Mouse (Mus musculus) midbrain, embryonic 12.5 days (tissue): ENCODE data around the gene Irf3. TPM values are rescaled to one million over a fixed set of nuclear protein-coding genes. Genes with fewer than 3 reads are reported as not detected.
A peak's percentile ranks its signal among the peaks of the same experiment; 100 is the strongest.

Source experiments
- ATAC-seq: fragments of 200-750 bp; cut with Nextera tagmentation; 2 replicates; pipeline ENCODE4 v1.8.0; 2017; ENCODE audit warnings: low read depth, moderate TSS enrichment, moderate library complexity; ENCODE audit not compliant: low FRiP score
- H3K27ac ChIP-seq: fragments of 300-500 bp; sonication (generic); replicated peaks from 2 replicates; pipeline ENCODE4 v1.5.1; 2016; ENCODE audit warnings: mild to moderate bottlenecking
- H3K27me3 ChIP-seq: fragments of 300-500 bp; sonication (generic); 2 replicates; pipeline ENCODE4 v1.6.1; 2016; ENCODE audit warnings: mild to moderate bottlenecking
- H3K36me3 ChIP-seq: fragments of 300-500 bp; sonication (generic); 2 replicates; pipeline ENCODE4 v1.6.1; 2016
- H3K4me1 ChIP-seq: fragments of 300-500 bp; sonication (generic); 2 replicates; pipeline ENCODE4 v1.6.1; 2016
- H3K4me2 ChIP-seq: fragments of 300-500 bp; sonication (generic); replicated peaks from 2 replicates; pipeline ENCODE4 v1.6.1; 2016; ENCODE audit warnings: mild to moderate bottlenecking, moderate library complexity
- H3K4me3 ChIP-seq: fragments of 300-500 bp; sonication (generic); 2 replicates; pipeline ENCODE4 v1.5.1; 2016; ENCODE audit warnings: mild to moderate bottlenecking
- H3K9ac ChIP-seq: fragments of 300-500 bp; sonication (generic); replicated peaks from 2 replicates; pipeline ENCODE4 v1.6.1; 2016; ENCODE audit warnings: mild to moderate bottlenecking, moderate library complexity
- H3K9me3 ChIP-seq: fragments of 300-500 bp; sonication (generic); 2 replicates; pipeline ENCODE4 v1.6.1; 2016; ENCODE audit warnings: mild to moderate bottlenecking
- WGBS: fragments of 180-500 bp; shearing (Covaris S2); methylation state at CpG from one replicate; pipeline ENCODE4 v1.1.7; 2016; 5-methylcytosine and 5-hydroxymethylcytosine counted together
- polyA plus RNA-seq: library from polyadenylated mRNA; unstranded; fragments of >200 nt; fragmentation: Nextera tagmentation; extraction: Ambion mirVana; gene quantifications from 2 replicates; pipeline ENCODE4 v1.2.1, GENCODE M21; 2016

Gene Irf3
- polyA plus RNA-seq, 1 experiment from 2014 or later = 70.6 TPM

DNA sequence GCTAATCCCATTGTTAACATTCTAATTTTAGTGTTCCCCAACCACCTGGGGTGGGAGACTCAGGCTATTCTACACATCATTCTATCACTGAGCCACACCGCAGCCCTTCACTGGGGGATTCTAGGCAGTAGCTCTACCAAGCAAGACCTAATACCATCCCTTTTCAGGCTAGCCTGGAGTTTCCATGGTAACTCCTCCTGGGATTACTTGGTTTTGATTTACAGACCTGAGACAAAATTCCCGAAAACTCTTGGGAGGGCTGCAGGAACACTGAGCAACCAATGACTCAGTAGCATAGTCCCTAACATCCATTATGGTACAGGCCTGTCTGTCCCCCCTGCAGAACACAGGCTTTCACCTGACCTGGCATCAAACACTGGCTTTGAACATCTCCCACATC, 28.8 kb downstream of the Irf3 start:
- no peak; the same call in 1 of the 2 replicates for ATAC-seq
- Histone ChIP-seq H3K4me2 (no peak overlapping the region), H3K27ac (peak overlapping the region; percentile 42), H3K9ac (no peak overlapping the region), H3K4me3 (no peak overlapping the region), H3K27me3 (no peaks in the 10 kb centered on the region), H3K36me3 (peaks cover 48% of the 10 kb centered on the region), H3K9me3 (no peaks in the 10 kb centered on the region), H3K4me1 (peaks cover 8% of the 10 kb centered on the region; the same call in 1 of the 2 replicates)
- 38% methylated on average over 2 of the region's 2 CpGs for WGBS

DNA sequence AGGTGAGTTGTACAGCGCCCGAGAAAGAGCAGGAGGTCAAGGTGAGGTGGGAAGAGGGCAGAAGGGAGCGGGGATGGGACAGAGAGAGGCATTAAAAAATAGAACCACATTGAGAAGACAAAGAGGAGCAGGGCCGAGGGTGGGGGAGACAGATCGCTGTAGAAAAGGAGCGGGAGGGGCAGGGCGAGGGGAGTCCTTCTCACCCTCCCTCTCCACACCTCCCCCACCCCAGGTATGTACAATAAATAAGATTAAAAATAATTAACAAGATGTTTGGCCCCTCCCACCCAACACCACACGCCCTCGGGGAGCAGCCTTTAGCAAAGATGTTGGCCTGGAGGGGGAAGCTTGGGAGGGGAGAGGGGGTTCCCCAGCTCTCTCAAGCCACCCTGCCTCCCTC, 30.3 kb downstream of the Irf3 start:
- WGBS = 90% methylated on average over 9 of the region's 9 CpGs
- Histone ChIP-seq H3K36me3 (peaks cover 63% of the 10 kb centered on the region), H3K27ac (no peak overlapping the region)

DNA sequence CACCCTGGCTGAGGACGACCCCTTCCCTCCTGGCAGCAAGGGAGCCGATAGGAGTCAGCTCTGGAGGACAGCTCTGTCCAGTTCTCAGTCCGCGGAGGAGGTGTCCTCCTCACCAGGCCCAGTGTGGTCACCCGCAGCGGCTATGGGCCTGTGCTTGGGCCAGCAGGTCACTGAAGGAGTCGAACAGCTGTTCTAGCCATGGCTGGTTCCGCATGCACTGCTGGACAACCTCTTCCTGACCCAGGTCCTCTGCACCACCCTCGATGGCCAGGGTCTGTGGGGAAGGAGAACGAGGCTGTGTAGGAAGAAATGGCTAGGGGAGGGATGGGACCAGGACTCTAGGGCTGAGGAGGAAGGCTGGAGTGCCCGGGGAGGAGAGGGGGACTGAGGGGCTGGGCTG, 30.9 kb downstream of the Irf3 start:
- no peaks in the 10 kb centered on the region for H3K27me3 ChIP-seq
- H3K4me1 ChIP-seq = peaks cover 8% of the 10 kb centered on the region; the same call in 1 of the 2 replicates
- H3K9ac ChIP-seq = no peak overlapping the region
- ATAC-seq = no peak
- no peak overlapping the region for H3K27ac ChIP-seq
- peaks cover 68% of the 10 kb centered on the region for H3K36me3 ChIP-seq
- H3K4me3 ChIP-seq = no peak overlapping the region
- H3K4me2 ChIP-seq = no peak overlapping the region
- 93% methylated on average over 11 of the region's 11 CpGs for WGBS
- H3K9me3 ChIP-seq = no peaks in the 10 kb centered on the region

More for the DNA sequence above, 30.3 kb downstream of the Irf3 start:
- Histone ChIP-seq H3K4me1 (peaks cover 8% of the 10 kb centered on the region; the same call in 1 of the 2 replicates), H3K9ac (no peak overlapping the region), H3K4me2 (no peak overlapping the region), H3K4me3 (no peak overlapping the region), H3K27me3 (no peaks in the 10 kb centered on the region), H3K9me3 (no peaks in the 10 kb centered on the region)
- ATAC-seq = no peak

DNA sequence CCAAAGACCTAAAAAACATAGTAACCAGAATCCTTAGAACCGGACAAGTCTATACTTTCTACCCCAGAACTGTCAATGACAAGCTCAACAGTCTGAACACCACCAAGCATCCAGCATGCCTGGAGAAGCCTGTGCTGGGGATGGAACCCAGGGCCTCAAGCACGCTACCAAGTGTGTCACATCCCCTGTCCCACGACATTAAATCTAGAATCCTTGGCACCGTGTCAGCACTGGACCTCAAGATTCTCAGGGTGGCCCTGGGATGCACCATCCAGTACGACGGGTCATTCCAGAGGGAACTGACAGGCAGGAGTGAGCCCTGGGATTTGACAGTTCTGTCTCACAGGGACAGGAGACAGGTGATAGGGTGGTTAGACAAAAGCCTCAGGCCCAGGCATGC, 32.5 kb downstream of the Irf3 start:
- no peak for ATAC-seq
- peaks cover 84% of the 10 kb centered on the region for H3K36me3 ChIP-seq
- 93% methylated on average over 6 of the region's 6 CpGs for WGBS

DNA sequence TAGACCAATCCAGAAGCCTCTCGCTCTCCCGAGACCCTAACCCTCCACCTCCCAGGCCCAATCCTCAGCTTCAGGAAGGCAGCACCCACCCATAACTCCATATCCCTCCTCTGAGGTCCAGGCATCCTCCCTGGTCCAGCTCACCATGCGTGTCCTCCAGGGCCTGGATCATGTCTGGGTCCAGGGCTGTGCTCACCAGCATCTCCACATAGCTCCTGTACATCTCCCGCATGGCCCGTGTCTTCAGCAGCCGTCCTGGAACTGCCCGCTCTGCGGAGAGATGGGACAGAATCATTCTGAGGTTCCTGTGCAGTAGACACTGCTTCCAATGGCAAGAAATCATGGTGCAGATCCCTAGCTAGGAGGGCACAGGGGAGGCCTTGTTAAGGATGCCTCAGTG, 33.4 kb downstream of the Irf3 start:
- WGBS = 97% methylated on average over 8 of the region's 8 CpGs
- no peak for ATAC-seq
- H3K27ac ChIP-seq = no peak overlapping the region
- H3K9ac ChIP-seq = no peak overlapping the region
- no peaks in the 10 kb centered on the region for H3K27me3 ChIP-seq
- no peak overlapping the region for H3K4me3 ChIP-seq
- H3K4me2 ChIP-seq = no peak overlapping the region
- peaks cover 93% of the 10 kb centered on the region for H3K36me3 ChIP-seq
- H3K9me3 ChIP-seq = no peaks in the 10 kb centered on the region
- H3K4me1 ChIP-seq = peaks cover 8% of the 10 kb centered on the region; the same call in 1 of the 2 replicates

More for the DNA sequence above, 32.5 kb downstream of the Irf3 start:
- Histone ChIP-seq H3K27me3 (no peaks in the 10 kb centered on the region), H3K4me1 (peaks cover 8% of the 10 kb centered on the region; the same call in 1 of the 2 replicates), H3K4me2 (no peak overlapping the region), H3K4me3 (no peak overlapping the region), H3K27ac (no peak overlapping the region), H3K9me3 (no peaks in the 10 kb centered on the region), H3K9ac (no peak overlapping the region)

DNA sequence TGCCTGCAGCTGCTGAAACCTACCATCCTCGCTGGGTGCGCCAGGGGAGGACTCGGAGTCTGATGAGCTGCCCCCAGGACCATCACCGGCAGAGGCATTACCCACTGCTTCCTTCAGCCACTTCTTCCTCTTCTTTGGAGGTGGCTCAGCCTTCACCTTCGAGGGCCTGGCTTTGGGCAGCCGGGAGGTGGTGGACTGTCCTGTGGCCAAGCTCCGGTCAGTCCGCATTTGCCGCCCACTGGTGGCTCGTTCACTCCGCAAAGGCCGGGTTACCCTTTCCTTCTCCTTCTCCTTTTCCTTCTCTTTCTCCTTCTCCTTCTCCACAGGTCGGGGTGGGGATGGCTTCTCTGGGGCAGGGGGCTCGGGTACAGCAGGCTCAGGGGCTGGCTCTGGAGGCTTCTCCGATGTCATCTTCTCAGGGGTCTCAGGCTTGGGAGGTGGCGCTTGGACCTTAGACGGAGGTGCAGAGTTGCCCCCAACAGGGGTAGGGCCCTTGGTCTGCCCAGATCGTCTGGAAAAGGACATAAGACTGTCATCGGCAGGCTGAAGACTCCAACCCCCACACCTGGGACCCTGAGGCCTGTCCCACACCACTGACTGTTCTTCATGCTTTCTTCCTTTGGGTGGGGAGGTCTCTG, 36.4 kb downstream of the Irf3 start:
- Histone ChIP-seq H3K4me1 (no peaks in the 10 kb centered on the region), H3K9me3 (no peaks in the 10 kb centered on the region), H3K27me3 (no peaks in the 10 kb centered on the region), H3K27ac (no peak overlapping the region), H3K4me2 (no peak overlapping the region), H3K9ac (no peak overlapping the region), H3K36me3 (peaks cover 97% of the 10 kb centered on the region), H3K4me3 (no peak overlapping the region)
- ATAC-seq = no peak
- whole genome bisulfite sequencing = 97% methylated on average over 19 of the region's 19 CpGs

DNA sequence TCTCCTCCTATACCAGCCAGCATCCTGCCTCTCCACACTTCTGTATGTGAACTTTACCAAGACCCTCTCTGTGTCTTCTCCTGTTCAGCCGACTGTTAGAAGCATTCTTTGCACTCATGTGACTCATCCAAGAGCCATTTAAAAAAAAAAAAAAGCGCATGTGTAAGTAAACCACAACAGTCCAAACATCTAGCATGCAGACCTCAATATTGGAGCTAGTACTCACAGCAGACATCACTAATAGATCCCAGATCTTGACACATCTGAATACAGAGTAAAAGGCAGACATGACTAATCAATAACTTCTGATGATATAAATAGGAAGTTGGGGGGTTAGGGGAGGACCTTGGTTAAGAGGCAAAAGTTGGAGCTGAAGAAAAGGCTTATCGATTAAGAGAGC, 38.2 kb downstream of the Irf3 start:
- H3K36me3 ChIP-seq = peaks cover 97% of the 10 kb centered on the region
- no peak for ATAC-seq
- no peak overlapping the region for H3K27ac ChIP-seq
- H3K4me1 ChIP-seq = no peaks in the 10 kb centered on the region
- WGBS = 95% methylated on average over 3 of the region's 3 CpGs
- H3K4me3 ChIP-seq = no peak overlapping the region
- H3K4me2 ChIP-seq = no peak overlapping the region
- no peaks in the 10 kb centered on the region for H3K27me3 ChIP-seq
- H3K9me3 ChIP-seq = no peaks in the 10 kb centered on the region
- H3K9ac ChIP-seq = no peak overlapping the region

DNA sequence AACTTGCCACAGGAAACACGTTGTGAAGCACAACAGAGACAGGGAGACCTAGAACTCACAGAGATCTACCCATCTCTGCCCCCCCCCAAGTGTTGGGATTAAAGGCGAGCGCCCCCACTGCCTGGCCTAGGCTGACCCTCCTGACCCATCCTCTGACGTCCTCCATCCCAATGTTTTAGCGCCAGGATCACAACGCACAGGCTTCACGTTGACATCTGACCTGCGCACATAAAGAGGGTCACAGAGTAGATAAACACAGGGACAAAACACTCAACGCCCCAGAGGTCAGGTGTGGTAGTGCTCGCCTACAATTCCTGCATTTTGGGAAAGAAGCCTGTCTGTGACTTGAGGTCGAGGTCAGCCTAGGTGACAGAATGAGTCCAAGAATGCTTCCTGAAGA, 39.3 kb downstream of the Irf3 start:
- Histone ChIP-seq H3K9ac (no peak overlapping the region), H3K9me3 (no peaks in the 10 kb centered on the region), H3K4me1 (no peaks in the 10 kb centered on the region), H3K36me3 (peaks cover 97% of the 10 kb centered on the region), H3K4me3 (no peak overlapping the region), H3K4me2 (no peak overlapping the region), H3K27ac (no peak overlapping the region), H3K27me3 (no peaks in the 10 kb centered on the region)
- 89% methylated on average over 11 of the region's 11 CpGs for WGBS
- no peak for ATAC-seq

DNA sequence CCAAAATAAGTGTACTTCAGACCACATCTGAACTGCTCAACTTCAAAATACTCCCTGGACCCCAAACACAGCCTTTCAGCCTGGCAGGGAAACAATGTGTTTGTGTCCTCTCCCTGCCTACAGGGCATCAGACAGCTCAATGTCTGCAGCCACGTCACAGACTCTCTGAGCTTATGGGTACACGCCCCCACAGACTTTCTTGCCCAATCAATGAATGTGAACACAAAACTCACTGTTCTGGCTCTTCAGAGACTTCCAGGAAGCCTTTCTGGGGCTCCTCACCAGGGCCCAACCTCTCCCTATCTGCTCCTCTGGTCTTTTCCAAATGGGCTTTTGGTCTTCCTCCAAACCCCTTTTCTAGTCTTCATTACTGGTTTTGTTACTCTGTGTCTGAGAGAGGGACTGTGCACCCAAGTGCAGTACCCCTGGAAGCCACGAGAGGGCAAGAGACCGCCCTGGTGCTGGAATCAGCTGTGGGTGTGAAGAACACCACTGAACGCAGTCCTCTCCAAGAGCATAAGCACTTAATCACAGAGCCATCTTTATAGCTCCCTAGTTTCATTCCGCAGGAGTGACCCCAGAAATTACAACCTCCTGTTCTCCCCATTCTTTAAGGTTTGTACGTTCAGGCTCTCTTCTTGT, 40.4 kb downstream of the Irf3 start:
- no peak overlapping the region for H3K4me2 ChIP-seq
- no peak overlapping the region for H3K9ac ChIP-seq
- H3K27me3 ChIP-seq = no peaks in the 10 kb centered on the region
- H3K9me3 ChIP-seq = no peaks in the 10 kb centered on the region
- no peak overlapping the region for H3K4me3 ChIP-seq
- H3K4me1 ChIP-seq = no peaks in the 10 kb centered on the region
- 68% methylated on average over 7 of the region's 7 CpGs for WGBS
- H3K36me3 ChIP-seq = peaks cover 98% of the 10 kb centered on the region
- ATAC-seq = no peak
- no peak overlapping the region for H3K27ac ChIP-seq

DNA sequence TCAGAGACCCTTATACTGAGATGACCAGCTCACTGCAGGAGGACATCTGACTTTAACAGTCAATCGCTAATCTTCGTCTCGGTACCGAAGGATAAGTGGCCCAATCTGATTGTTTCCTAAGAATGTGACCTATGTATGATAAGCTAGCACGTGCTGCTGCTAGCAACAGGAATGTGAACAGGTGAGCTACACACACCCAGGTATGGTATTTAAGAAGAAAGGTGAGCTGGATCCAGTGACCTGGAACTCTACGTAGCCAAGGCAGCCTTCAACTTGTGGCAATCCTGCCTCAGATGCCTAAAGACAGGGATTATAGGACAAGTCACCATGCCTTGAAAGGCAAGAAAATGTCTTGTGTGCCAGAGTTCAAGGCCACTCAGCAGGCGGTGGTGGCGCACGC, 41.0 kb downstream of the Irf3 start:
- no peaks in the 10 kb centered on the region for H3K4me1 ChIP-seq
- H3K9me3 ChIP-seq = no peaks in the 10 kb centered on the region
- no peak overlapping the region for H3K9ac ChIP-seq
- H3K4me2 ChIP-seq = no peak overlapping the region
- ATAC-seq = no peak
- H3K4me3 ChIP-seq = no peak overlapping the region
- peaks cover 98% of the 10 kb centered on the region for H3K36me3 ChIP-seq
- 94% methylated on average over 9 of the region's 9 CpGs for WGBS
- H3K27ac ChIP-seq = no peak overlapping the region
- no peaks in the 10 kb centered on the region for H3K27me3 ChIP-seq

DNA sequence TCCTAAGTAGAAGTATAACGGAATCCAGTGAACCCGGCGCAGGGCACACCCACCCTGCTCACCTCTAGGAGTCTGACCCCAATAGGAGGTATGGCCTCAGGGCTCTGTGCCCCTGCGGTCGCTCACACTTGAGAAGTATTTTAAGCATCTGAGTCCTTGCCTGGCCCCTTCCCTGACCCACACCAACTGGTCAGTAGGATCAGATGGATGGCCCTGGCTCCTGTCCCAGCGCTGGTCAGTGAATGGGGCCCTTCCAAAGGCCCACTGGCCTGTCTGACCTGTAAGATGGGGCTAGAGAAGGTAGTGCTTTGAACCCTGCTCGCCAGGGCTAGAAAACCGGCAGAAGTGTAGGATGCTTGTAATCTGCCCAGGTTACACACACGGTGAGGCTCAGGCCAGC, 43.4 kb downstream of the Irf3 start:
- WGBS = 96% methylated on average over 9 of the region's 9 CpGs
- H3K27me3 ChIP-seq = no peaks in the 10 kb centered on the region
- H3K9me3 ChIP-seq = no peaks in the 10 kb centered on the region
- no peak overlapping the region for H3K4me2 ChIP-seq
- H3K9ac ChIP-seq = no peak overlapping the region
- H3K27ac ChIP-seq = no peak overlapping the region
- H3K4me3 ChIP-seq = no peak overlapping the region
- no peaks in the 10 kb centered on the region for H3K4me1 ChIP-seq
- peaks cover 98% of the 10 kb centered on the region for H3K36me3 ChIP-seq
- no peak for ATAC-seq

DNA sequence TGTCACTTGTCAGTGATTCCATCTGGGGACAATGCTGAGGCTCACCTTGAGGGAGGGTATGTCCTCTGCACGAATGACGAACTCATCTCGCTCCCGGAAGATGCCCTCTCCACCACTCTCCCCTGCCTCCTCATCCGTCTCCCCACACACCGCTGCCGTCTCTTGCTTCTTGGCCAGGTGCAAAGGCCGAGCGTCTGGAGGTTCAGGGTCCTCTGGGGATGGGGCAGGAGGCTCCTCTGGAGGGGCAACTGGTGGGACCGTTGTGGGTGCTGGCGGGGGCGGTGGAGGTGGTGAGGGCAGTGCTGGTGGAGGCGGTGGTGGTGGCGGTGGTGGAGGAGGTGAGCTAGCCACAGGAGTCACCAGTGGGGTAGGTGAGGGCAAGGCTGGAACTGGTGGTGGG, 45.9 kb downstream of the Irf3 start:
- H3K4me1 ChIP-seq = 0 out of 2 replicates have a peak, but pooled peaks cover 2% of the 10 kb centered on the region
- H3K27me3 ChIP-seq = no peaks in the 10 kb centered on the region
- H3K4me2 ChIP-seq = no peak overlapping the region
- peaks cover 98% of the 10 kb centered on the region for H3K36me3 ChIP-seq
- no peak overlapping the region for H3K27ac ChIP-seq
- no peak overlapping the region for H3K9ac ChIP-seq
- 97% methylated on average over 14 of the region's 14 CpGs for WGBS
- no peak for ATAC-seq
- H3K9me3 ChIP-seq = no peaks in the 10 kb centered on the region
- no peak overlapping the region for H3K4me3 ChIP-seq
